Mouse (Mus musculus): ENCODE measurements around the gene 1500011B03Rik. TPM values are rescaled to one million over a fixed set of nuclear protein-coding genes. Genes with fewer than 3 reads are reported as not detected.

The 1500011B03Rik gene
- polyA plus RNA-seq, 1 experiment from 2014 or later = 32.5 TPM

DNA sequence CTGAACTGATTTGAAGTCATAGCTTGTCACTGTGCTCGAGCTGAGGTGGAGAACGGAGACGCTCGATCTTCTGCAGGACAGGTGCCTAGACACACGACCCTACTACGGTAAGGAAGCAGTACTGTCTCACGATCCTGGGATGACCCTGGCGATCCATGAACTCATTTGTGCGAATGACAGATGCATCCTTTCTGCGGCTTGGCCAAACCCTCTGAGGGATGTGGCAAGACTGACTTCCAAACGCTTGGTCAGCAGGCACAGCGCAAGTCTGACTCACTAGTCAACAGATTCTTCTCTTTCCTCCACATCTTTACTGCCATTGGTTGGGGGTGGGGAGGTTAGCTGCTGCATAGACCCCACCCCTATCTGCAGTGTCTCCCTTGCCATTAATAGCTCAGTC is 4.2 kb upstream of the 1500011B03Rik start:
- no peak overlapping the region for H3K4me2 ChIP-seq (ENCODE audit: low read depth, low read length)
- DNase-seq (no peak), ATAC-seq (no peak)
- no peaks in the 10 kb centered on the region for H3K9me3 ChIP-seq (ENCODE audit: low read length)
- no peaks in the 10 kb centered on the region for H3K27me3 ChIP-seq (ENCODE audit: insufficient read depth, low read length)
- no peaks in the 10 kb centered on the region for H3K36me3 ChIP-seq (replicated peaks; ENCODE audit: insufficient read depth, low read length)
- H3K27ac ChIP-seq (ENCODE audit: low read depth) = no peak overlapping the region
- TF ChIP-seq CTCF (IDR thresholded peaks at IDR 0.05; ENCODE audit: low read depth) (no peak), EP300 (IDR thresholded peaks at IDR 0.05; ENCODE audit: low read depth) (no peak)
- 68% methylated on average over 12 of the region's 12 CpGs for WGBS (ENCODE audit: insufficient replicate concordance)
- H3K4me1 ChIP-seq (ENCODE audit: insufficient read depth) = peaks cover 9% of the 10 kb centered on the region; the same call in 1 of the 2 replicates
- H3K4me3 ChIP-seq (ENCODE audit: low read depth, low read length) = no peak overlapping the region
- H3K9ac ChIP-seq (replicated peaks) = no peak overlapping the region

DNA sequence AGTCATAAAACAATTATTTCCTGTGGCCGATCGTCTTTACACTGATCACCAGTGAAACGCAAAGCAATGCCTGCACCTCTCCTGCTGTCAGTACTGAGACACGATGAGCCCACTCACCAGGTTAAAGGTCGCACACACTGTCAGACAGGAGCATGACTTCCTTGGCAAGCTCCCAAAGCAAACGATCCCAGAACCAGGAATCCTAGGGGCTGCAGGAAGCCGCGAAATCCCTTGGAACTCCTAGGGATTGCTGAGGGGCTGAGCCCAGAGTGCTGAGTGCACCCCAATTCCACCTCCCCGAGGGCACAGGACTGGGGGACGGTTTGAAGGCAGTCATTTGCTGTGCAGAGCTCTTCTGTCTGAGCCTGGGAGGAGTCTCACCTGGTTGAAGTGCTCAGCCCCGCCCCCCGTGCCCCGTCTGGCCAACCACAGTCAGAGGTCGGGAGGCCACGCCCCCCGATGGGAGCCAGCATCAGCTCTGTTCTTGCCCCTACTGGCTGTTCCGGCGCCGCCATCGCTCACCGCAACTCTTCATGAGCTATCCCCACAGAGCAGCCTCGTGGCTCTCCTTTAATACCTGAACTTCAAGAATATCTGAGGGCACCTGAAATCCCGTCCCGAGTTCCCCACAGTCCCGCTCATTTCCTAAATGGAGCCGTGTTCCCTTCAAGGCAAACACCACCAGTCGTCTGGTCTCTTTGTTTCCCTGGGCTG is 2.9 kb upstream of the 1500011B03Rik start:
- ATAC-seq = peak; percentile 96

GRCm38 (mm10) chr5:114824197-114824596 is 929 bp upstream of the 1500011B03Rik start:
- Histone ChIP-seq H3K36me3 (replicated peaks; ENCODE audit: insufficient read depth, low read length) (no peaks in the 10 kb centered on the region), H3K9ac (replicated peaks) (no peak overlapping the region), H3K4me2 (ENCODE audit: low read depth, low read length) (peak overlapping the region; percentile 94), H3K4me1 (ENCODE audit: insufficient read depth) (peaks cover 9% of the 10 kb centered on the region; the same call in 1 of the 2 replicates), H3K27ac (ENCODE audit: low read depth) (0 out of 2 replicates have a peak overlapping the region, but pooled peaks have one; percentile 29), H3K27me3 (ENCODE audit: insufficient read depth, low read length) (no peaks in the 10 kb centered on the region), H3K9me3 (ENCODE audit: low read length) (no peaks in the 10 kb centered on the region), H3K4me3 (ENCODE audit: low read depth, low read length) (peak overlapping the region; percentile 31; the same call in 1 of the 2 replicates)
- TF ChIP-seq EP300 (IDR thresholded peaks at IDR 0.05; ENCODE audit: low read depth) (no peak), CTCF (IDR thresholded peaks at IDR 0.05; ENCODE audit: low read depth) (peak; percentile 91)
- DNase-seq (peak; percentile 70), ATAC-seq (no peak)
- WGBS (ENCODE audit: insufficient replicate concordance) = 16% methylated on average over 9 of the region's 9 CpGs

More for the DNA sequence above, 2.9 kb upstream of the 1500011B03Rik start:
- Histone ChIP-seq H3K27ac (ENCODE audit: low read depth) (peak overlapping the region; percentile 86), H3K4me3 (ENCODE audit: low read depth, low read length) (peak overlapping the region; percentile 49), H3K9me3 (ENCODE audit: low read length) (no peaks in the 10 kb centered on the region), H3K27me3 (ENCODE audit: insufficient read depth, low read length) (no peaks in the 10 kb centered on the region), H3K4me2 (ENCODE audit: low read depth, low read length) (peak overlapping the region; percentile 82), H3K4me1 (ENCODE audit: insufficient read depth) (peaks cover 9% of the 10 kb centered on the region; the same call in 1 of the 2 replicates), H3K9ac (replicated peaks) (no peak overlapping the region; the same call in 1 of the 2 replicates), H3K36me3 (replicated peaks; ENCODE audit: insufficient read depth, low read length) (no peaks in the 10 kb centered on the region)
- DNase-seq = peak; percentile 95
- WGBS (ENCODE audit: insufficient replicate concordance) = 8% methylated on average over 26 of the region's 27 CpGs
- TF ChIP-seq CTCF (IDR thresholded peaks at IDR 0.05; ENCODE audit: low read depth) (peak; percentile 37), EP300 (IDR thresholded peaks at IDR 0.05; ENCODE audit: low read depth) (no peak)

DNA sequence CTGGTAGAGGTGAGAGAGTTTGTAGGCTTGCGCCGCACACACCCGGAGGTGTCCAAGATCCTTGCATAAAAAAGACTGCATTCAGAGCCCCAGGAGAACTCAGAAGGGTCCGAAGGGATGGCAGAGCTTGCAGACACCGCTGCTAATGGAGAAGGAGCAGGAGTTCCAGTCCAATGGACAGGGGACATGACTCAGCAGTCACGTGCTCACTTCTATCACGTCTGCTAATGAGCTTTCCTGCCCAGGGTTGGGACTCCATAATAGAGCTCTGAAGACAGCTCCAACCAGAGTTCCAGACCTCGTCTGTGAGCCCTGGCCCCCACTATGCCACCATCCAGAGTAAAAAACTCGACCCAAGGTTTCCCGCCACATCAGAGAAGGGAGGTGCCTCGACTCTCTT is 5.1 kb downstream of the 1500011B03Rik start:
- no peak overlapping the region for H3K9ac ChIP-seq (replicated peaks)
- no peak overlapping the region for H3K27ac ChIP-seq (ENCODE audit: low read depth)
- ATAC-seq = no peak

DNA sequence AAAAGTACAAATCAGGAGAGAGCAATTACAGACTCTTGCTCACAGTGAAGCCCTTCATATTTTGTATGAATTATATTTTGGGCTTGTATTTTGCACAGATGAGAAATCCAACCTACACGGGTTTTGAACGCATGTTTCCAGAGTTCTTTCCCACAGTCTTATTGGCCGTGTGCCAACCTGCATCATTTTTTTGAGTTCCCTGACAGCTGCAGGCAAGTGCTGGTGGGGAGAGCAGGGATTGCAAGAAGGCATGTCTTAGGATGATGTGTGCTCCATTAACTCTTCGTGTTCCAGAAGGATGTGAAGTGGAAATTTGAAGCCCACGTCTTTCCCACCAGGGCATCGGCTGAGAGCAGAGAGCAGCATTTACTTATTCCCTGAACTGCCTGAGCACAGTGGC is 6.7 kb downstream of the 1500011B03Rik start:
- no peaks in the 10 kb centered on the region for H3K9me3 ChIP-seq (ENCODE audit: low read length)
- DNase-seq (peak; percentile 12), ATAC-seq (no peak)
- H3K4me3 ChIP-seq (ENCODE audit: low read depth, low read length) = no peak overlapping the region
- H3K9ac ChIP-seq (replicated peaks) = no peak overlapping the region
- 70% methylated on average over 6 of the region's 6 CpGs for WGBS (ENCODE audit: insufficient replicate concordance)
- H3K4me1 ChIP-seq (ENCODE audit: insufficient read depth) = 0 out of 2 replicates have a peak, but pooled peaks cover 6% of the 10 kb centered on the region
- no peak overlapping the region for H3K4me2 ChIP-seq (ENCODE audit: low read depth, low read length)
- no peaks in the 10 kb centered on the region for H3K27me3 ChIP-seq (ENCODE audit: insufficient read depth, low read length)
- no peak overlapping the region for H3K27ac ChIP-seq (ENCODE audit: low read depth)
- TF ChIP-seq EP300 (IDR thresholded peaks at IDR 0.05; ENCODE audit: low read depth) = no peak
- no peak for TF ChIP-seq CTCF (IDR thresholded peaks at IDR 0.05; ENCODE audit: low read depth)
- H3K36me3 ChIP-seq (replicated peaks; ENCODE audit: insufficient read depth, low read length) = no peaks in the 10 kb centered on the region

More for the DNA sequence above, 5.1 kb downstream of the 1500011B03Rik start:
- H3K36me3 ChIP-seq (replicated peaks; ENCODE audit: insufficient read depth, low read length) = no peaks in the 10 kb centered on the region
- H3K27me3 ChIP-seq (ENCODE audit: insufficient read depth, low read length) = no peaks in the 10 kb centered on the region
- no peak overlapping the region for H3K4me3 ChIP-seq (ENCODE audit: low read depth, low read length)
- 55% methylated on average over 11 of the region's 11 CpGs for WGBS (ENCODE audit: insufficient replicate concordance)
- TF ChIP-seq EP300 (IDR thresholded peaks at IDR 0.05; ENCODE audit: low read depth) = no peak
- no peaks in the 10 kb centered on the region for H3K9me3 ChIP-seq (ENCODE audit: low read length)
- H3K4me1 ChIP-seq (ENCODE audit: insufficient read depth) = no peaks in the 10 kb centered on the region; the same call in 1 of the 2 replicates
- peak; percentile 30 for DNase-seq
- no peak overlapping the region for H3K4me2 ChIP-seq (ENCODE audit: low read depth, low read length)

DNA sequence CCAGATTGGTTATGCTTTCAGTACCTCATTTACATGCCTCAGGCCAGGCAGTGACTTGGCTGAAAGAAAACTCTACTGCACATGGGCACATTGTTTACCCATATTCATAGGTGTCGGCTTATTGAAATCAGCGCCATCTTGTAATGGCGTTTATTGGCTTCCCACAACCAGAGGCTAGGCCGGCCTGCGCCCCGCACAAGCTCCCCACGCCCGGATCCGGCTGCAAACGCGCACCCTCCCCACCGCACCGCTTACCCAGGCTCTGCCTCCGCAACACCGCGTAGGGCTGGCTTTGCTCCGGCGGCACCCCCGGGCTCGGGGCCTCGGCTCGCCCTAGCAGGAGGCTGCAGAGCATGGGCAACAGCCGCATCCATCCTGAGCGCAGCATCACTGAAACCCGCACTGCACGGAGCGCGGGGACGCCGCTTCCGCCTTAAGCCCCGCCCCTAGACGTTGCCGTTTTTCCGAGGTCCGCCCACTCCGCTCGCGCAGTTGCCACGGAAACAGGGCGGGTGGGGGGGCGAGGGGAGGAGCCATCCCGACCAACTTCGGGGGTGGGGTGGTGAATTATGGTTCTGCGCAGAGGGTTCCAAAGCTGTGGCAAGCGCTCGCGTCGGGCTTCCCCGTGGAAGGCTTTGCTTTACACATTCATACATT is 9.6 kb downstream of the 1500011B03Rik start:
- ATAC-seq (peak; percentile 91), DNase-seq (peak; percentile 89)
- Histone ChIP-seq H3K4me2 (ENCODE audit: low read depth, low read length) (peak overlapping the region; percentile 84), H3K9ac (replicated peaks) (peak overlapping the region; percentile 81), H3K36me3 (replicated peaks; ENCODE audit: insufficient read depth, low read length) (no peaks in the 10 kb centered on the region; the same call in 1 of the 2 replicates), H3K4me3 (ENCODE audit: low read depth, low read length) (peak overlapping the region; percentile 77), H3K27ac (ENCODE audit: low read depth) (peak overlapping the region; percentile 68), H3K4me1 (ENCODE audit: insufficient read depth) (0 out of 2 replicates have a peak, but pooled peaks cover 6% of the 10 kb centered on the region), H3K27me3 (ENCODE audit: insufficient read depth, low read length) (no peaks in the 10 kb centered on the region), H3K9me3 (ENCODE audit: low read length) (no peaks in the 10 kb centered on the region)
- WGBS (ENCODE audit: insufficient replicate concordance) = under 1% methylated on average over 50 of the region's 50 CpGs
- TF ChIP-seq CTCF (IDR thresholded peaks at IDR 0.05; ENCODE audit: low read depth) (no peak), EP300 (IDR thresholded peaks at IDR 0.05; ENCODE audit: low read depth) (no peak)

Measured in liver, postnatal 0 days (tissue).